ENCODE assay signal across 8 mouse cellular contexts in the genomic region with DNA sequence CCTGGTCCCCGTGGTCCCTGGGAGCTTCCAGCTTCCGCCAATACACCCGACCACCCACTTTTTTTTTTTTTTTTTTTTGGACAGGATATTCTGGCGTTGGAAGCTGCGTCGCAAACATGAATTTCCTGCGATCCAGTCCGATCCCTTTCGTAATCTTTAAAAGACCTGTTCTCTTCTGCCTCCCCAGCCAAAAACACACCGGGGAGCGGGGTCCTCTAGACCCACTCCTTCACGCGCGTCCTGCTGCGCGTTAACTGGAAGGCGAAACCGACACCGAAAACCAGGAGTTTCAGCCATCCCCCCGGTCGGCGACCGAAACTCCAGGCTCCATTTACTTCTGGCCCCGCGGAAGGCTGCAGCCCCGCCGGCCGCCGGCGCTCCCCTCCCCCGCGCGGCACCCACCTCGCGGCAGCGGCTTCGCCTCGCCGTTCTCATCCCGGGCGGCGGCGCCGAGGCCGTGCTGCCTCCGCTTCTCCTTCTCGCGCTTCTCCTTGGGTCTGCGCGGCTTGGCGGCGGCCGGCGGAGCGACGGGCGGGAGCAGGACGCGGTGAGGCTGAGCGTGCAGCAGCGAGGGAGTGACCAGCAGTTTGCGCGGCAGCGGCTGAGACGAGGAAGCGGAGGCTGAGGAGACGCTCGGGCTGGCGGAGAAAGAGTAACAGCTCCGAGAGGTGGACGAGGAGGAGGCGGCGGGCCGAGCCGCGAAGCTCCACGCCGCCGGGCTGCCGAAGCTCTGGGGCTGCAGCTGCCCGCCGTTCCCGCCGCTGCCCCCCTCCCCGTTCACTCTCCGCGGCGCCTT. TPM values are rescaled to one million over a fixed set of nuclear protein-coding genes. Genes with fewer than 3 reads are reported as not detected.
DNase-seq lines count a peak whose midpoint lies in the region; ATAC-seq lines count a peak whose summit lies in the region.

No protein-coding gene starts in this region.

- peak overlapping the region; percentile 96 for H3K4me3 ChIP-seq in forebrain, embryonic 11.5 days (ENCODE audit: low read depth, low read length)
- H3K4me3 ChIP-seq in heart, embryonic 16.5 days (ENCODE audit: low read length): peak overlapping the region; percentile 86

- H3K4me1 ChIP-seq in forebrain, embryonic 11.5 days (replicated peaks; ENCODE audit: control insufficient read depth, insufficient read depth, low read length): 0 out of 2 replicates have a peak, but pooled peaks cover 2% of the 10 kb centered on the region
- H3K4me1 ChIP-seq in heart, embryonic 16.5 days (ENCODE audit: control insufficient read depth, insufficient read depth, low read length): peaks cover 36% of the 10 kb centered on the region

- H3K9me3 ChIP-seq in forebrain, embryonic 11.5 days (ENCODE audit: control insufficient read depth, low read length): no peaks in the 10 kb centered on the region
- no peaks in the 10 kb centered on the region for H3K9me3 ChIP-seq in heart, embryonic 16.5 days (replicated peaks; ENCODE audit: control insufficient read depth, low read length)

- ATAC-seq in CD4-positive, CD25-positive, alpha-beta regulatory T cell, adult 4 months: peak; percentile 9
- ATAC-seq in forebrain, embryonic 11.5 days (replicated peaks; ENCODE audit: low FRiP score): peak; percentile 67
- ATAC-seq in heart, embryonic 16.5 days (replicated peaks; ENCODE audit: extremely low read depth, insufficient read depth, low FRiP score): peak; percentile 59

- peak overlapping the region; percentile 97 for H3K9ac ChIP-seq in forebrain, embryonic 11.5 days (ENCODE audit: low read length)
- H3K9ac ChIP-seq in heart, embryonic 16.5 days (ENCODE audit: low read length): peak overlapping the region; percentile 90

- H3K27me3 ChIP-seq in forebrain, embryonic 11.5 days (ENCODE audit: control insufficient read depth, insufficient read depth, low read length): no peaks in the 10 kb centered on the region
- H3K27me3 ChIP-seq in heart, embryonic 16.5 days (ENCODE audit: control insufficient read depth, insufficient read depth, low read length): no peaks in the 10 kb centered on the region

- peak overlapping the region; percentile 72 for H3K4me2 ChIP-seq in forebrain, embryonic 11.5 days (ENCODE audit: low read depth, low read length, severe bottlenecking)
- peak overlapping the region; percentile 65 for H3K4me2 ChIP-seq in heart, embryonic 16.5 days (ENCODE audit: low read depth, low read length)

- H3K27ac ChIP-seq in forebrain, embryonic 11.5 days (ENCODE audit: low read depth, low read length): peak overlapping the region; percentile 96
- peak overlapping the region; percentile 96 for H3K27ac ChIP-seq in heart, embryonic 16.5 days (ENCODE audit: low read length)

- WGBS in forebrain, embryonic 11.5 days: under 1% methylated on average over 81 of the region's 88 CpGs
- under 1% methylated on average over 87 of the region's 88 CpGs for WGBS in heart, embryonic 16.5 days

- no peaks in the 10 kb centered on the region for H3K36me3 ChIP-seq in forebrain, embryonic 11.5 days (ENCODE audit: control insufficient read depth, insufficient read depth, low read length)
- H3K36me3 ChIP-seq in heart, embryonic 16.5 days (ENCODE audit: control insufficient read depth, insufficient read depth): peaks cover 3% of the 10 kb centered on the region; the same call in 1 of the 2 replicates

- DNase-seq in ZHBTc4 (ENCODE audit: low read depth, low spot score): peak; percentile 70
- peak; percentile 79 for DNase-seq in forebrain, embryonic 11.5 days (ENCODE audit: low spot score)
- DNase-seq in layer of hippocampus, adult 8-10 months (ENCODE audit: low spot score in 2 of 2): peak; percentile 22 to 32
- peak; percentile 59 for DNase-seq in lung, postnatal 14 days
- DNase-seq in ovary, postnatal 36 days (ENCODE audit: low spot score): peak; percentile 67
- peak; percentile 75 for DNase-seq in thymus, postnatal 4 days

RNA-seq across cellular contexts. Expression of a gene that starts 5.1 kb away (rescaled TPM):
- 10 to 100 TPM; 32.6 to 42.7 TPM for polyA plus RNA-seq in CD4-positive, CD25-positive, alpha-beta regulatory T cell, adult 4 months (2017; shearing (Covaris generic))
- 7.2 and 8.3 TPM in 2 replicates for polyA plus RNA-seq in forebrain, embryonic 11.5 days (2014; fragmentation: Nextera tagmentation; extraction: Ambion mirVana)
- polyA plus RNA-seq in heart, embryonic 16.5 days (2015; fragmentation: Nextera tagmentation; extraction: Ambion mirVana): 6.5 and 7.1 TPM in 2 replicates
- 10 to 100 TPM; 19.5 to 22.1 (median 20.8) TPM for total RNA-seq in layer of hippocampus, adult 8-10 months (2022)

Comparison
In these comparisons a context has a peak if more than half of its experiments do, and no peak if none do; other contexts are left out.
1. Peak in every context shown above with its lines: DNase-seq, ATAC-seq, H3K4me3 ChIP-seq and H3K27ac ChIP-seq.
2. ATAC-seq: peak in every context shown above with its lines; median percentile 67 in forebrain, embryonic 11.5 days; 59 in heart, embryonic 16.5 days; 9 in CD4-positive, CD25-positive, alpha-beta regulatory T cell, adult 4 months.
3. DNase-seq: peak in every context shown above with its lines; median percentile 79 in forebrain, embryonic 11.5 days; 75 in thymus, postnatal 4 days; 70 in ZHBTc4; 67 in ovary, postnatal 36 days; 59 in lung, postnatal 14 days; 27 in layer of hippocampus, adult 8-10 months.